Mouse (Mus musculus) hindbrain, embryonic 12.5 days (tissue): Measurements from ENCODE around the gene Eddm3b. TPM values are rescaled to one million over a fixed set of nuclear protein-coding genes. Genes with fewer than 3 reads are reported as not detected.

Source experiments
- polyA plus RNA-seq: library from polyadenylated mRNA; unstranded; fragments of >200 nt; fragmentation: Nextera tagmentation; extraction: Ambion mirVana; gene quantifications from 2 replicates; pipeline ENCODE4 v1.2.1, GENCODE M21; 2016

Eddm3b gene
- polyA plus RNA-seq, 1 experiment from 2014 or later, result not detected

Other genes starting within 250 kb of the Eddm3b start
- 6.3 and 6.7 TPM in 2 replicates for gene Tep1, start 243.9 kb upstream of the Eddm3b start, polyA plus RNA-seq
- gene Klhl33, start 216.9 kb upstream of the Eddm3b start, polyA plus RNA-seq, result 0.39 and 0.51 TPM in 2 replicates
- 108 and 122 TPM in 2 replicates for gene Osgep, start 189.5 kb upstream of the Eddm3b start, polyA plus RNA-seq
- gene Apex1, start 189.5 kb upstream of the Eddm3b start, polyA plus RNA-seq, result 246 and 257 TPM in 2 replicates
- gene Pip4p1, start 183.6 kb upstream of the Eddm3b start, polyA plus RNA-seq, result 71.8 and 79.8 TPM in 2 replicates
- 38.2 and 39.5 TPM in 2 replicates for gene Pnp, start 183.3 kb upstream of the Eddm3b start, polyA plus RNA-seq
- not detected in 2 replicates for gene Gm49342, start 169.9 kb upstream of the Eddm3b start, polyA plus RNA-seq
- gene Pnp2, start 158.4 kb upstream of the Eddm3b start, polyA plus RNA-seq, result 0.50 and 0.59 TPM in 2 replicates
- gene Rnase10, start 106.7 kb upstream of the Eddm3b start, polyA plus RNA-seq, result not detected in 2 replicates
- gene Rnase9, start 72.6 kb upstream of the Eddm3b start, polyA plus RNA-seq, result not detected in 2 replicates
- gene Rnase11, start 64.3 kb upstream of the Eddm3b start, polyA plus RNA-seq, result not detected in 2 replicates
- gene Rnase12, start 56.8 kb upstream of the Eddm3b start, polyA plus RNA-seq, result not detected in 2 replicates
- not detected in 2 replicates for gene Olfr750, start 40.0 kb upstream of the Eddm3b start, polyA plus RNA-seq
- gene Rnase4, start 23.3 kb upstream of the Eddm3b start, polyA plus RNA-seq, result 17.8 and 18.7 TPM in 2 replicates
- 3.7 and 4.4 TPM in 2 replicates for gene Ang, start 23.3 kb upstream of the Eddm3b start, polyA plus RNA-seq
- 0.46 TPM in 1 of 2 replicates, not detected in the other for gene Rnase6, start 9.5 kb downstream of the Eddm3b start, polyA plus RNA-seq
- 0.72 TPM in 1 of 2 replicates, not detected in the other for gene Rnase1, start 32.4 kb downstream of the Eddm3b start, polyA plus RNA-seq
- not detected in 2 replicates for gene Rnase2b, start 47.8 kb downstream of the Eddm3b start, polyA plus RNA-seq
- gene Ang2, start 84.7 kb downstream of the Eddm3b start, polyA plus RNA-seq, result not detected in 2 replicates
- gene Ear14, start 89.0 kb downstream of the Eddm3b start, polyA plus RNA-seq, result not detected in 2 replicates
- not detected in 2 replicates for gene Rnase2a, start 141.7 kb downstream of the Eddm3b start, polyA plus RNA-seq
- not detected in 2 replicates for gene Gm7247, start 247.3 kb downstream of the Eddm3b start, polyA plus RNA-seq